Mouse (Mus musculus) embryonic stem cell, embryonic (primary cell): Measurements from ENCODE around the gene Arhgap35.

ENCODE experiments used
- CTCF ChIA-PET, 4 experiments: fragments of 300-600 bp in 2 of 4; fragments of 350-600 bp in 2 of 4; sonication (Branson Sonifier 250); formaldehyde crosslinking; loops; one replicate each; lab custom pipeline; 2022; ENCODE audit warnings: inconsistent platforms in 2 of 4; lab: Charles Lee
- POLR2A ChIA-PET, 4 experiments: fragments of 300-600 bp in 2 of 4; fragments of 350-600 bp in 2 of 4; sonication (Branson Sonifier 250); formaldehyde crosslinking; loops; one replicate each; lab custom pipeline; 2022; ENCODE audit warnings: antibody characterized with exemption in 4 of 4, inconsistent platforms in 1 of 4; lab: Charles Lee

The Arhgap35 gene

DNA sequence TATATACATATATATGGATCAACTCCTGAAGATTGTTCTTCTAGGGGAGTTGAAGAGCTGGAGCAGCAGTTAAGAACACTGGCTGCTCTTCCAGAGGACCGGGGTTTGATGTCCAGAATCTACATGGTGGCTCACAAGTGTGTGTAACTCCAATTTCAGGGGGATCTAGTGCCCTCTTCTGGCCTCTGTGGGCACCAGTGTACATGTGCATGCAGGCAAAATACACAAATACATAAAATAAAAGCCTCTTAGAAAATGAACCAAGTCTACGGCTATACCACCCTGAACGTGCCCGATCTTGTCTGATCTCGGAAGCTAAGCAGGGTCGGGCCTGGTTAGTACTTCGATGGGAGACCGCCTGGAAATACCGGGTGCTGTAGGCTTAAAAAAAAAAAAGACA, 143.2 kb downstream of the Arhgap35 start:
- ChIA-PET POLR2A (interaction anchor here in 2 of 4 experiments (0.7 to 1.3 kb wide), 4 partner anchors 72 to 183 kb away, joined by 3 to 6 read pairs (median 3); no protein-coding TSS in a partner anchor), CTCF (interaction anchor here in 3 of 4 experiments (0.6 to 1.4 kb wide), 11 partner anchors 8 to 528 kb away, joined by 3 to 6 read pairs (median 3); no protein-coding TSS in a partner anchor)

DNA sequence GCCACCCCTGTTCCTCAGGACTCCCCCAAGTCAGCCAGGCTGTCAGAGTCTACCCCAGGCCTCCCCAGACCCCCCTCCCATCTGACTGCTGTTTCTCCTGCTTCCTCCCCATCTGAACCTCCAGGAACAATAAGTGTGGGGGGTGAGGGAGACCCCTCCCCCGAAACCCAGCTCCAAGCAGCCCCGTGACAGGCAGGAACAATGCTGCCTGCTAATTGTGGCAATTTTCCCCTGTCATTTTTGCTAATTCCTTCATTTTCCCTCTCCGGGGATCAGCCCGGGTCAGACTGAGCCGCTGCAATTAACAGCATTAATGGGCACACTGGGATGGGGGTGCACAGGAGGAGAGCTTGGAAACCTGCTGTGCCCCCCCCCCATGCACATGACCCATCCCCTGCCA, 146.7 kb downstream of the Arhgap35 start:
- POLR2A ChIA-PET: interaction anchor here in 1 of 4 experiments (0.7 kb wide), 1 partner anchor 39 kb away, joined by 4 read pairs; no protein-coding TSS in a partner anchor
- CTCF ChIA-PET: interaction anchor here in 2 of 4 experiments (0.7 to 1.4 kb wide), 2 partner anchors 24 to 180 kb away, joined by 4 to 16 read pairs; no protein-coding TSS in a partner anchor

DNA sequence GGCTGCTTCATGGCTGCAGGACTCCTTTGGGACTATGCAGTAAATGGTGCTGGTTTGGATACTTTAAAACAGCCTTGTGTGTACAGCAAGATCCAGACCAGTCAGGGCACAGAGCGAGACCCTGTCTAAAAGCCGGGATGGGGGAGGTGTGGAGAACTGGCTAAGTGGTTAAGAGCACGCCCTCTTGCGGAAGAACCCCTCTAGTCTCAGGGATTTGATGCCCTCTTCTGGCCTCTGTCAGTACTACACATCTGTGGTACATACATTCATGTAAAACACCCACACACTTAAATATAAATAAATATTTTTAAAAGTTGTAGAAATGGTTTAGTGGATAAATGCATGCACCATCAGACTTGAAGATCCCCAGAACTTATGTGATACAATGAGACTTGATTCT, 148.2 kb downstream of the Arhgap35 start:
- POLR2A ChIA-PET: interaction anchor here in 1 of 4 experiments (0.7 kb wide), 1 partner anchor 68 kb away, joined by 4 read pairs; no protein-coding TSS in a partner anchor

DNA sequence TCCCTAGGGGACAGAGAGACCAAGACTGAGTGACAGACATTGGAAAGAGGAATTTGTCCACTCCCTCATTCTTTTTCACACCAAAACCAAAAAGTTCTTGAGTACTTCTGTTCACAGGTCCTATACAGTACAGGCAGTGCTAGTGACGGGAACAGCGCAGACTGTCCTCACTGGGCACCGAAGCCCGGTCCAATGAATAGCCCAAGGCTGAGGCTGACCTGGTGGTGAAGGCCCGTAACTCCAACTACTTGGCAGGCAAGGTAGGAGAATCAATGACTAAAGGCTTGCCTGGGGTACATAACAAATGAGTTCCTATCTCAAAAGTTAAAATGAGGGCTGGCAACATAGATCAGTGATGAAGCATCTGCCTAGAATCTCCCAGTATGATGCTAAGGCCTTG, 149.2 kb downstream of the Arhgap35 start:
- CTCF ChIA-PET: interaction anchor here in 3 of 4 experiments (0.9 to 4.2 kb wide), 8 partner anchors 10 to 171 kb away, joined by 3 to 108 read pairs (median 6); no protein-coding TSS in a partner anchor
- POLR2A ChIA-PET: interaction anchor here in 3 of 4 experiments (0.9 to 4.3 kb wide), 3 partner anchors 78 to 171 kb away, joined by 4 to 27 read pairs (median 12); partner anchors contain the start of gene Sae1 (in 1 of the 3)

More for the DNA sequence above, 148.2 kb downstream of the Arhgap35 start:
- CTCF ChIA-PET: interaction anchor here in 2 of 4 experiments (0.9 to 1.0 kb wide), 2 partner anchors 11 to 25 kb away, joined by 3 to 4 read pairs; no protein-coding TSS in a partner anchor

DNA sequence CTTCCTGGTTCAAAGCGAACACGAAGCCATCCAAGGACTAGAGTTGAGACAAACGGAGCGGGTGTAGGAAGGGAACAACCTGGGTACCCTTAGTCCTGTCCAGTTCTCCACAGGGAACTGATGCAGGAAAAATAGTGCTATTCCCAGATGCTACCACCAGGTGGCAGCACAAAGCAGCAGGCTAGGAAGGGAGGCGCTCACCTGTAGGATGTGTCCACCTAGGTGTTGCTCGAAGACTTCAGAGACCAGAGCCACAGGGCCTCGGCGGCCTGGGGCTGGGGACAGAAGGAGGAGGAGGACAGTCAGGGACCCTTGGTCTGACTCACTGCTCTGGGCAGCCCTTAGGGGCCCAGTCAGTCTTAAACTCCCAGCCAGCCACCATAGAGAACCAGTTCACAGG, 149.6 kb downstream of the Arhgap35 start:
- POLR2A ChIA-PET: interaction anchor here in 3 of 4 experiments (0.9 to 4.3 kb wide), 3 partner anchors 77 to 171 kb away, joined by 4 to 27 read pairs (median 12); partner anchors contain the start of gene Sae1 (in 1 of the 3)
- CTCF ChIA-PET: interaction anchor here (0.6 to 4.2 kb wide), 9 partner anchors 12 to 268 kb away, joined by 3 to 108 read pairs (median 9); partner anchors contain the start of gene Tmem160 (in 1 of the 4)

DNA sequence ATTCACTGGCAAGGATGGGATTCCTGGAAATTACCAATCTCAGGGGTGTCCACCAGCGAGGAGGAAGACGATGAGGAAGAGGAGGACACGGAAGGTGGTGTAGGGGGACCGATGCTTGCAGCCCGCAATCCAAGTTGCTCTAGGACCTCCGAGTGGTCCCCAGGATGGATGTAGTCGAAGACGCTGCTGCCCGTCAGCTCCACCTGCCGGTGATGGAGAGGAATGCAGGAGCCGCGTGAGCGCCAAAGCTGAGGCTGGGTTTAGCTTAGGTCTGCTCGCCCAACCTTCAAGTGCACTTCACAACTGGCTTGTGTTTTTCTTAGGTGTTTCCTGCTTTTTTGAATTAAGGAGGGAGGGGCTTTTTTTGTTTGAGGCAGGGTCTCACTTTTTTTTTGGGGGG, 151.6 kb downstream of the Arhgap35 start:
- POLR2A ChIA-PET: interaction anchor here in 3 of 4 experiments (0.6 to 4.3 kb wide), 25 partner anchors 10 to 298 kb away, joined by 3 to 27 read pairs (median 5); partner anchors contain the start of gene Tmem160 (in 2 of the 3)
- CTCF ChIA-PET: interaction anchor here (0.5 to 4.2 kb wide), 96 partner anchors 8 to 505 kb away, joined by 3 to 108 read pairs (median 5); partner anchors contain the start of genes Arhgap35 (in 2 of the 4), Tmem160 (in 2 of the 4), Ccdc9 (in 1 of the 4) and Npas1 (in 1 of the 4)

DNA sequence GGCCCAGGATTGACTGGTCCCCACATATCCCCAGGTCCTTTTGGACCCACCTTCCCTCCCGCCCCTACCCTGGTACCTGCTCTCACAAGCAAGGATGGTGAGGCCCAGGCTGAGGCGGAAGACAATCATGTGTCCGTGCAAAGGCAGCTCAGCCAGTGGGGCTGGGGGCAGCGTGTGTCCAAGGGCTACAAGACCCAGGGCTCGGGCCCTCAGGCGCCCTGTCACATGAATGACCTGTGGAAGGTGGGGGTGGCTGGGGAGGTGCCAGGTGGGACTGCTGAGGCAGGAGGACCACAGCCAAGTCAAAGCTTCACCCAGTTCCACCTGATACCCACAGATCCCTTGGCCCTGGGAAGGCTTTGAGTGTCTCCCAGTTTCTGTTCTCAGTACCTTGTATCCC, 153.1 kb downstream of the Arhgap35 start:
- POLR2A ChIA-PET: interaction anchor here in 3 of 4 experiments (0.7 to 4.3 kb wide), 10 partner anchors 9 to 176 kb away, joined by 3 to 27 read pairs (median 5); partner anchors contain the start of gene Tmem160 (in 1 of the 3)

DNA sequence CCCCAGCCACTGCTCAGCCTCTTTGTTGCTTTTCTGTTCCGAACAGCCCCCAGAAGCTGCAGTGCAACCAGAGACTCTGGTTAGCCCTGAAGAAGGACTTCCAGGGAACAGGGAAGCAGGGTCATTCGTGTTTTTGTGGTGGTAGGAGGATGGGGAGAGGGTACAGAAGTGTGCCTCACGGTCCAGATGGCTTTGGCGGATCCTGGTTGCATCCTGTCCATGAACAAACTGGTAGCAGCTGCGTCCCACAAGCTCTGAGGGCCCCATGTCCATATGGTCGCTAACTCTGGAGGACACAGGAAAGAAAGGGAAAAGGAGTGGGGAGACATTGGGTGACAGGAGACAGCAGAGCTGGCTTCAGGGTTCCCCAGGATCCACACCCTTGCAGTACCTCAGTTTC, 153.6 kb downstream of the Arhgap35 start:
- ChIA-PET POLR2A (interaction anchor here in 2 of 4 experiments (0.7 to 4.3 kb wide), 4 partner anchors 8 to 166 kb away, joined by 3 to 27 read pairs (median 6); partner anchors contain the start of gene Tmem160 (in 1 of the 2)), CTCF (interaction anchor here in 2 of 4 experiments (1.1 to 4.2 kb wide), 4 partner anchors 8 to 166 kb away, joined by 3 to 39 read pairs (median 4); no protein-coding TSS in a partner anchor)

More for the DNA sequence above, 153.1 kb downstream of the Arhgap35 start:
- CTCF ChIA-PET: interaction anchor here (0.5 to 4.2 kb wide), 21 partner anchors 8 to 199 kb away, joined by 3 to 108 read pairs (median 6); partner anchors contain the start of genes Ccdc9 (in 1 of the 4) and Tmem160 (in 1 of the 4)

DNA sequence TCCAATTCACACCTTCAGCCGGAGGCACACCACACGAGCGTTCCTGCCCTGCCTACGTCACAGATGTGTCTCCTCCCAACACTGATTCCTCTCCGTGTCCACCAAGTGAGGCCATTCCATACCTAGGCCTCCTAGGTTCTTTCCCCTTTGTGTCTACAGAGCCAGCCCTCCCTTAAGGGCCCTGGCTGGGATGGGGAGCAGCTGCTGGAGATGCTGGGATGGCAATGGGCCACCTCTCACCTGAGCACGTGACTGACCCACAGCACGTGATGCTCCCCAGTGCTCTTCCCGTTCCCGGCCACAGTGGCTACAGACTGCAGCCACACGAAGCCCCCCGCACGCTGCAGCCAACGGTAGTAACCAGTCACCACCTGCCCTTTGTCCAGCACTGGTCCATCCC, 154.2 kb downstream of the Arhgap35 start:
- CTCF ChIA-PET: no interaction called here
- POLR2A ChIA-PET: interaction anchor here in 2 of 4 experiments (0.9 to 3.6 kb wide), 2 partner anchors 8 to 48 kb away, joined by 3 to 9 read pairs; partner anchors contain the start of gene Tmem160 (in 1 of the 2)

DNA sequence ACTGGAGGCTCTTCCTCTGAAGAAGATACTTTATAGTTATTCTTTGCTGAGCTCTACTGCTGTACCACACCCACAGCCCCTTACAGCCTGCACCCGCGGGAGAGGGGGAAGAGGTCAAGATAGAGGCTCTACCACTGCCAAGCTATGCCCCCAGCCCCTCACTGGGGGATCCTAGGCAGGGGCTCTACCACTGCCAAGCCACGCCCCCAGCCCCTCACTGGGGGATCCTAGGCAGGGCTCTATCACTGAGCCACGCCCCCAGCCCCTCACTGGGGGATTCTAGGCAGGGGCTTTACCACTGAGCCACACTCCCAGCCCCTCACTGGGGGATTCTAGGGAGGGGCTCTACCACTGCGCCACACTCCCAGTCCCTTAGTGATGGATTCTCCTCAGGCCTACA, 158.5 kb downstream of the Arhgap35 start:
- ChIA-PET CTCF (interaction anchor here in 2 of 4 experiments (0.7 to 1.2 kb wide), 3 partner anchors 10 to 161 kb away, joined by 3 read pairs; no protein-coding TSS in a partner anchor), POLR2A (interaction anchor here in 2 of 4 experiments (0.7 to 1.0 kb wide), 2 partner anchors 10 to 57 kb away, joined by 3 to 4 read pairs; no protein-coding TSS in a partner anchor)

DNA sequence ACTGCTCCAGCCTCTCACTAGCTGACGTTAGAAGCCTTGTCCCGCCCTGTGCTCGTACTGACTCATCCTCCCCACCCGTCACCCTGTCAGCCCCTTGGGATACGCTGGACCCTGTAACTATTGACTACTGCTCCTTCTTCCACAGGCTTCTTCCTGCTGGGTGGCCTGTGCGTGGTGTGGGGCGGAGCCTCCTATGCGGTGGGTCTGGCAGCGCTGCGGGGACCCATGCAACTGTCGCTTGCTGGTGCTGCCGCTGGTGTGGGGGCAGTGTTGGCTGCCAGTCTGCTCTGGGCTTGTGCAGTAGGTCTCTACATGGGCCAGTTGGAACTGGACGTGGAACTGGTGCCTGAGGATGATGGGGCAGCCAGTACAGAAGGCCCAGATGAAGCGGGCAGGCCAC, 159.8 kb downstream of the Arhgap35 start:
- ChIA-PET CTCF (interaction anchor here in 2 of 4 experiments (0.5 to 1.5 kb wide), 2 partner anchors 8 to 59 kb away, joined by 5 to 7 read pairs; no protein-coding TSS in a partner anchor), POLR2A (interaction anchor here in 1 of 4 experiments (1.2 kb wide), 1 partner anchor 51 kb away, joined by 3 read pairs; no protein-coding TSS in a partner anchor)

DNA sequence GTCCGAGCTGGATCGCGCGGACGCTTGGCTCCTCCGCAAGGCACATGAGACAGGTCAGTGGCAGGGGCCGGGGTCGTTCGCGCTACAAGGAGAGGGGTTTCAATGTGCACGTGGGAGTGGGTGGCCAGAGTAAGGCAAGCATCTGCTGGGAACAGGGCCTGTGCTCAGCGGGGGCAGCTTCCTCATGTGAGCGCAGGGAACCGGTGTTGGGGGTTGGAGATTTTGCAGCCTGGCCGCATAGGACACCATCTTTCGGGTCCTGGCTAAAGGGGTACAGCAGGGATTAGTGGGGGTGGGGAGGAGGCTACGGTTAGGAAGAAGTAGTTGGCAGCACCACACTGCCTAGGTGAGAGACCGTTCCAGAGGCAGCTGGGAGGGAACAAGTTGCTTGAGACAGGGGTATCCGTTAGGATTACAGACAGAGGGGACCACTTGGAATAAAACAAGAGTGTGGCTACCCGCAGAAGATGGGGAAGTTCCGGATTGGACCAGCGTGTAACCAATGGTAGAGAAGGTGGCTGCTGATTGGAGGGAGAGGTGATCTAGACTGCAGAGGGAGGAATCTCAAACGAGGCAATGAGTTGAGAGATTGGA, 161.6 kb downstream of the Arhgap35 start:
- POLR2A ChIA-PET: interaction anchor here in 3 of 4 experiments (0.5 to 2.2 kb wide), 31 partner anchors 9 to 331 kb away, joined by 3 to 13 read pairs (median 4); partner anchors contain the start of genes Sae1 (in 2 of the 3), Ccdc9 (in 1 of the 3) and Slc1a5 (in 1 of the 3)
- CTCF ChIA-PET: interaction anchor here in 3 of 4 experiments (0.5 to 2.3 kb wide), 14 partner anchors 9 to 402 kb away, joined by 3 to 36 read pairs (median 4); no protein-coding TSS in a partner anchor

DNA sequence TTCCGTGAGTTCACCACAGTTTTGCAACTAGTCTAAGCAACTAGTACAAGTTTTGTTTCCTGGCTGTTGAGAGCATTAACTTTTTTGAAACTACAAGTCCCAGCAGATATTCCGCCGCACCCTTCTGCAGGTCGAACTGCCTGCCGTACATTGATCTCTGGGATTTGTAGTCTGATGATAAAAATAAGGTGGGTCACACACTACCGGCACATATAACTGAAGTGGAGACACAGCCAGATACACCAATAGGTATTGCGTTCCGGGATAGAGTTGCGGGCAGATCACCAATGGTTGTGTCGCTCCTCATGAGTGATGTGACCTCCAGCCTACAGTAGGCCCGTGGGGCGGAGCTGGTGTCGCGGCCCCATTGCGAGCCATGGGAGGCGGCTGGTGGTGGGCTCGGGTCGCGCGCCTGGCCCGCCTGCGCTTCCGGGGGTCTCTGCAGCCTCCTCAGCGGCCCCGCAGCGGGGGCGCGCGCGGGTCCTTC, 162.2 kb downstream of the Arhgap35 start, which contains the start of gene Tmem160:
Gene Tmem160 (plus strand): TSS at position 193 of the 487 bp plus-strand sequence.
- CTCF ChIA-PET: interaction anchor here in 3 of 4 experiments (0.5 to 2.3 kb wide), 10 partner anchors 11 to 401 kb away, joined by 3 to 36 read pairs (median 4); no protein-coding TSS in a partner anchor
- POLR2A ChIA-PET: interaction anchor here in 3 of 4 experiments (0.5 to 2.2 kb wide), 24 partner anchors 10 to 332 kb away, joined by 3 to 13 read pairs (median 6); partner anchors contain the start of genes Sae1 (in 2 of the 3), Ccdc9 (in 1 of the 3) and Slc1a5 (in 1 of the 3)

DNA sequence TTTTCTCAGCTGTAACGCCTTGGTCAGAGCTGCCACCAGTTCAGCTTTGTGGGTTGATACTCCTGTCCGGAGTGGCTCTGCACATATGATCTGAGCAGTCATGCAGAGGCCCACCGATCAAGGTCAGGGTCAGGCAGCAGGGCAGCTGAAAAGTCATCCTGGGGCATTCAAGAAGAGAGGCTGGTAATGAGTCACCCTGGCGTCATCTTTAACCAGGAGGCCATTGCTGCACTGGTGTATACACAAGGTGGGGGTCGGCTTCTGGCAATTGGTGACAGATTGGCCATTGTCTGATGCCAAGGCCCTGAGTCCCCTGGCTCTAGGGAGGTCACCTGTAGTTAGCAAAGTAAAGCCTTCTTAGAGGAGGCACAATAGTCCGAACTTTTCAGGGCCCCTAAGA, 163.1 kb downstream of the Arhgap35 start:
- ChIA-PET POLR2A (interaction anchor here in 1 of 4 experiments (0.7 kb wide), 1 partner anchor 85 kb away, joined by 3 read pairs; no protein-coding TSS in a partner anchor), CTCF (no interaction called here)
